Mouse (Mus musculus) 3T3-L1 (cell line): ENCODE data around the gene Scyl2.
"Not testable (repeated sequence)": the region's sequence is repeated elsewhere in the genome, so short reads cannot be mapped to it uniquely, and the experiment has no call there.

Experiments used
- DNase-seq: peaks from one replicate; pipeline ENCODE4 v3.0.0-alpha.2; 2015; ENCODE audit warnings: low read depth, low spot score

Gene Scyl2

DNA sequence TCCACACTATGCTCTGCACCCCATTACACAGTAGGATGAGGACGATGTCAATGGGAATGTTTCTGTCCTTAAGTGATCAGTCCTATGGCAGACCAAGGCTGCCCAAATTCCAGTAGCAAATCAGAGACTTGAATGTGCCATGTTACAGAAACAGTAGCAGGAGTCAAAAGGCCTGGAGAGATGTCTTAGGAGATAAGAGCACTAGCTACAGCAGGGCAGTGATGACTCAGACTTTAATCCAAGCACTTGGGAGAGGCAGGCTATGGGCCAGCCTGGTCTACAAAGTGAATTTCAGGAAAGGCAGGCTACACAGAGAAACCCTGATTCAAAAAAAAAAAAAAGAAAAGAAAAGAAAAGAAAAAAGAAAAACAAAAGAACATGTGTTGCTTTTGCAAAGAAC, 6.6 kb downstream of the Scyl2 start:
- peak; percentile 29 for DNase-seq

DNA sequence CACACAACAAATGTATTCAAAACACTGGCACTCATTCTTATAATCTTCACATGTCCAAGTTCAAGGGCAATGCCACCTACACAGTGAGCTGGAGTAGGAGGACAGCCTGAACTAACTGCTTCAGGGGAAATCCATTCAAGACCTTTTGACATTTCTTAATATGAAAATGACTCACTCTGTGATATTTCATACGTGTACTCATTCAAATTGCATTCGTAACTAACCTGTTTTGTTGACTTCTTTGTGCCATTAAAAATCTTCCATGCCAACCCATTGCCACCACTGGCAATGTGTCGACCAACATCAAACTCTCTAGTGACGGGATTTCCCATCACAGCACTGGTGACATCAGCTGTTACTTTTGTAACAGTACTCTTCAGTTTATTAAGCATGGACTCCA, 8.0 kb downstream of the Scyl2 start:
- DNase-seq, result peak; percentile 27

DNA sequence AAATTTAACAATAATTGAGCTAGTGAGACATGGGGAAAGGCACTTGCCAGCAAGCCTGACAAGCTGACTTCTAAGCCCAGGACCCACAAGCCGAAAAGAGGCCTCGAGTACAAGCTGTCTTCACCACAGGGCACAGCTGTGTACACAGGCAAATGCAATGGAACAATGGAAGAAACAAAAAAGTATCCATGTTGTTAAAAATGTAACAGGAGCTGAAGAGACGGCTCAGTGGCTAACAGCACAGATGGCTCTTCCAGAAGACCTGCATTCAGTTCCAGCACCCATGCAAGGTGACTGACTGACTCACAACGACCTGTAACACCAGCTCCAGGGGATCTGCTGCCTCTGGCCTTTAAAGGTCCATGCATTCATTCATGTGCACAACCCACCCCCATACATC, 9.5 kb downstream of the Scyl2 start:
- DNase-seq, result no peak

DNA sequence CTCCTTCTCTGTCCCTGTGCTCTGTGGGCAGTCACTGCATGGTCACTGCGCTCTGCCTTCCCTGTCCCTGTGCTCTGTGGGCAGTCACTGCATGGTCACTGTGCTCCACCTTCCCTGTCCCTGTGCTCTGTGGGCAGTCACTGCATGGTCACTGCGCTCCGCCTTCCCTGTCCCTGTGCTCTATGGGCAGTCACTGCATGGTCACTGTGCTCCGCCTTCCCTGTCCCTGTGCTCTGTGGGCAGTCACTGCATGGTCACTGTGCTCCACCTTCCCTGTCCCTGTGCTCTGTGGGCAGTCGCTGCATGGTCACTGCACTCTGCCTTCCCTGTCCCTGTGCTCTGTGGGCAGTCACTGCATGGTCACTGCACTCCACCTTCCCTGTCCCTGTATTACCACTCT, 15.7 kb downstream of the Scyl2 start:
- DNase-seq, result not testable (repeated sequence)

DNA sequence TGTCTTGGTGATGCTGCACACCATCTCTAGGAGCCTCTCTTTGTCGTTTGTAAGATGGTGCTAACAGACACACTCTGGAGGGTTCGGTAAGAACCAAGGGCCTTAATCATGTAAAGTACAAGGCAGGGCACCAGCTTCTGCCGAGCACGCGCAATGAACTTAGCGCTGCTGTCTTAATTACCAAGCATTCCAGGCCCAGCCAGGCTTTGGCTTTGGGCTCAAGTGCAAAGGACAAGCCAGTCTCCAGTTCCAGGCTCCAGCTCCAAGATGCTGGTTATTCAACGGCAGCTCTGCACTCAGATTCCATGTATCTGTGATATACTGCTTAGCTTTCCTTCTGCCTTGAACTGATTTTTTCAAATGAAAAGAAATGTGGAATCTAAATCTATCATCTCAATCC, 18.5 kb downstream of the Scyl2 start:
- no peak for DNase-seq

DNA sequence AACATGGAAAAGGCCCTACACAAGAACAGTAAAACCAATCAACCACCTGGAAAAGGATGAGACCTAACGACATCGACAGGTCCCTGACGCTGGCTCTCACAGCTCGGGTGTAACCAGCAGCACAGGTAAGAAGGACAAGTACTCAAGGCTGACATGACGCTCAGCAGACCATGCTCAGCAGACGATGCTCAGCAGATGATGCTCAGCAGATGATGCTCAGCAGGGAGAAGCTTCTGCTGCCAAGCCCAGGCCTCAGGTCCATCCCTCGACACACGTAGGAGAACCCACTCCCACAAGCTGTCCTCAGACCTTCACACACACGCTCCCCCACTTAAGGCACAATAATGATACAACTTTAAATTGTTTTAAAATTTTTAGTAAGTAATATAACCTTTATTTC, 20.4 kb downstream of the Scyl2 start:
- DNase-seq, result no peak

DNA sequence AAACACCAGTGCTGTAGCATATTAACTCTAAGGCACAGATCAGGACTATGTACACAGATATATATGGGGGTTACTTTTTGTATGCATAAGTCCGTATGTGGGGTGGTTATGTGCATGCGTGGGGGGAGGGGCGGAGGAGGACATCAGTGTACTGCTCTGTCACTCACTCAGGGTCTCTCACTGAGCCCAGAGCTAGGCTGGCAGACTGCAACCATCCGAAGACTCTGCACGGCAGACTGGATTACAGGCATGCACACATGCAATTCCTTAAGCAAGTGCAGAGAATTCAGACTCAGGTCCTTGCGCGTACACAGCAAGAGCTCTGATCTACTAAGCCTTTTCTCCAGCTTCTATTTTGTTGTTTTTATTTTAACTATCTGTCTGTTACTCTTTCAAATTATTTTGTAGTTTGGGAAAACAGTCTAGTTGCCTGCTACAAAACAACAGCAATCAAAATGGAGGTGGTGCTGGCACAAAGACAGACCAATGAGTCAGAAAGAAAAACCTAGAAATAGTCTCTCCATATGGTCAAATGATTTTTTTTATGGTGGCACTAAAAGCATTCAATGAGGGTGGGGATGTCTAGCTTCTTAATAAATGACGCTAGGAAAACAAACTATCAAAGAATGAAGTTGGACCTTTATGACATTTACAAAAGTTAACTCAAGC, 21.0 kb downstream of the Scyl2 start:
- DNase-seq, result no peak

DNA sequence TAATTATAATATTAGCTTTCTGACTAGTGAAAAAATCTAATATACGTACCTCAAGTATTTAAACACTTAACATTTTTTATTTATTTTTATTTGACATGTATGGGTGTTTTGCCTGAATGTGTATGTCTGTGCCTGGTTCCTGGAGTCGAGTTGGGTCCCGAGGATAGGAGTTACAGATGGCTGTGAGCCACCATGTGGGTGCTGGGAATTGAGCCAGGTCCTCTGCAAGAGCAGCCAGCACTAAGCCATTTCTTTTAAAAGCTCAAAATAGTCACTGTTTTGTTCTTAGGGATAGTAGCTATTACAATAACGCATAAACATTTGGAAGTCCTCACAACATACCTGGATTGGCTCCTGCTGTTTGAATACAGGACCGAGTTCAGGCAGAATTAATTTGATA, 29.7 kb downstream of the Scyl2 start:
- no peak for DNase-seq

DNA sequence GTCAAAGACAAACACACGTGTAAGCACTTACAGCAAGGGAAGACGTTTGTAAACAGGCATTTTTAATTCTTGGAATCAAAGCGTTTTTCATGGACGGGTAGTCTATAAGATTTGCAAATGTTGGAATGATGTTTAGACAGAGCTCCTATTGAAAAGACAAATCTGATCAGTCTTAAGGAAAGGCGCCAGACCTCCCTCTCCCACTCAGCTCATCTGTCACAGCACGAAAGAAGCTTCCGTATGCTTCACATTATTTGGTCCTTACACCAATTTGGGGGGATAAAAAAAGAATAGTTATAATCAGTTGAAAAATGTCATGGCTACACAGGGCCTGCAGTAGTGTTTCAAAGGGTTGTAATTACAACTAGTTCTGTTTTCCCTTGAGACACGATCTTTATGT, 33.2 kb downstream of the Scyl2 start:
- DNase-seq, result no peak

DNA sequence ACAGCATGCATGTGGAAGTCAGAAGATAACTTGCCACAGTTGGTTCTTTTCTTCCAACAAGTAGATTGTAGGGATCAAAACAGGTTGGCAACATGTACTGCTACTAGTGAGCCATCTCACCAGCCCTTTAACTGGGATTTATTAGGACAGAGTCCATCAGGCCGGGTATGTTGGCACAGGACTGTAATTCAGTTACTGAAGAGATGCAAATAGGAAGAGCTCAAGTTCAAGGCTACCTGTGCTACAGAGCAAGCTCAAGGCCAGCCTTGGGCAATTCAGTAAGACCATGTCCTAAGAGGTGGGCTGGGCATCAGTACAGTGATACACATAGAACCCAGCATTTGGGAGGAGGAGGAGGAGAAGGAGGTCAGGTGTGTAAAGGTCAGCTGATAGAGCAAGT, 34.4 kb downstream of the Scyl2 start:
- no peak for DNase-seq

DNA sequence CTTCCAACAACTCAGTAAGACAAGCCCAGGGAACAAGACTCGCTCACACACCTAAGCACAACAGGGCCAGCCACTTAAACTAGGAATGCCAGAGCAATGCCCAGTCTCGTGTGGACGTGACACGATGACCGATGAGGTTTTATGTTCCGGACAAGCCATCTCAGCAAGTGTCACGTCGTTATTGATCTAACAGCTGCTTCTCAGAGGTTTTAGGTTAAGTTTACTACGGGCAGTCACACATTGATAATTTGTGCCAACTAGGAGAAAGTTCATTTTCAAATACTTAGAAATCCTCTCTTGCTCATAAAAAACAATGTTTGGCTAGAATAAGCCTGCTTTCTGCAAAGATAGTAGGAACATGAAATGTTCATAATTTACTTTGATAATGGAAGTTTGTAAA, 39.2 kb downstream of the Scyl2 start:
- no peak for DNase-seq

DNA sequence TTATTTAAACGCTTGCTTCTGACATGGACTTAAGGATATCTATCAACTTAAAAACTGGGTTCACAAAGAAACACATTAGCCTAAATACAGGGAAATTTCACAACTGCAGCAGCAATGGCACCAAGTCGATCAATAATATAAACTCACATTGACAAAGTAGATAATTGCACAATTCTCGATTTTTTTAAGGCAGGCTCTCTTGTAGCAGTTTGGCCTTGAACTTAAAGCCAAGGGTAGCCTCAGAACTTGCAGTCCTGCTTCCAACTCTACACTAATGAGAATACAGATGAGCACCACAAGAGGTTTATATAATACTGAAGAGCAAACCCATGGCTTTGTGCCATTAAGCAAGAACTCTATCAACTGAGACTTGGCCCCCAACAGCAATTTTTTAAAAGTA, 49.1 kb downstream of the Scyl2 start:
- DNase-seq, result no peak

DNA sequence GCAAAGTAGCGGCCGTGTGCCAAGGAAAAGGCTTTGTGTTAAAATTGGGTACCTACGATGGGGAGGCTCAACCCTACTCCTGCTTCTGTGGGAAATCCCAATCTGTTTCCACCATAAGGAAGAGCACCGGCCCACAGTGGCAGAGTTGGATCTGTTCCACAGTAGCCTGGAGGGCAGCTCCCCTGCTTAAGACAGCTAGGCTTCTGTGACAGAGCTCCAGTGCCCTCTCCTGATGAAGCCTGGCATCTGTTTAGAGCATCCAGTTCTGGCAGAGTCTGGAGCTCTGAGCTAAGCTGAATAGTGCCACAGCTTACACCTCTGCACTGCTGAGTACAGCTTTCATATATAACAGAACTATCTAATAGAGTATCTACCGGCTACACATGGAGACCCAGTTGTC, 51.1 kb downstream of the Scyl2 start:
- peak; percentile 52 for DNase-seq

DNA sequence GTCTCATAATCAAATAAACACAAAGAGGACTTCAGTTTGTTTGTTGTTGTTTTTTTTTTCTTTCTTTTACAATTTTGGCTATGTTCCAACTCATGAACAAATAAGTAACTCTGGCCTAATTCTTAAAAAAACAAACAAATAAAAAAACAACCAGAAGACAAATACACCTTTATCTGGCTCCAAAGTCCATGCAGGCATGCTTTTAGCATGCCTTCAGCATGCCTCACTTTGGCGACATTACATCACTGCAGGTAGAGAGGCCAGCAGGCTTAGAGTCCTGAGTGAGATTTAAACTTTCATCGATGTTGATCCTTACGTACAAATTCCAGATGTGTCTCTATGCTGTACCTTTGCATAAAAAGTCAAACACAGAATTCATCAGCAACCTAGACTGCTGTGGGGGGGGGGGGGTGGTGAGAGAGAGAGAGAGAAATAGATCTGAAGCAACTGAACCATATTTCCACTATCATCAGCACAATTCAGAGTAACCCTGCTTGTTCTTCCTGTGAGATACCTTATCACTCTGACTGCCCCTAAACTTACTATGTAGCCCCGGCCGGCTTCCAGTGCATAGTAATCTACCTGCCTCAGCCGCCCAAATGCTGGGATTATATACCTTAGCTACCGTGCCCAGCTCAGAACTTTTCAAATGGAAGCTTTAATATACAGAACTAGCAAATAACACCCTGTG, 52.2 kb downstream of the Scyl2 start:
- DNase-seq, result no peak

DNA sequence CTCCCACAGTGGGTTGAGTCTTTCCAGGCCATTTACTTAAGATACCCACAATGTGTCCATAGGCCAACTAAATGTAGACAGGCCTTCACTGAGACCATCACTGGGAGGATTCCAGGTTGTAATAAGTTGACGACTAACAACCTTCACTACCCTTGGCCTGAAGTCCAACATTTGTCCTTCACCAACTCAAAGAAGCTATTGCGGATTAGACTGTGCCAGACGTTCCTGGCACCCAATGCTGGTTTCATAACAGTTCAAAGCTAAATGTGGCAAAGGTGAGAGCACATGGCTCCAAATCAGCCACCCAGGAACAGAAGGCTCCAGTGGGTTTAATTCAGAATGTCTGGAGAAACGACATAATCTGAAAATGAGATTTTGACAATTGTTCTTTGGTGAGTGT, 53.0 kb downstream of the Scyl2 start:
- DNase-seq, result no peak

DNA sequence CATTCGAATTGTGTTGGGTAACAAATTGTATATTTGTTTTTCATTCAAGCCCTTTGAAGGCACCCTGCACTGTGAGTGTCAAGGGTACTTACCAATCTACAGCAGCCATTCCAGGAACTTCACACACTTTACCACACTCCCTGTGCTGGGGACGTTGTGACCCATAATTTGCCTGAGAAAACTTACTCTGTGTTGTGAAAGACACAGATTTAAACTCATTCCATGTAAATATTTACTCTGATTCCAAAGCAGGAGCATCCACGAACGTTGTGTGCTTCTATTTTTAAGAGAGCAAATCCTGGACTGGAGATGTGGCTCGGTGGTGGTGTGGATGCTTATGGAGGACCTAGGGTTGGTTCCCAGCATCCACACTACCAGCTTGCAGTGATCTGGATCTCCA, 54.3 kb downstream of the Scyl2 start:
- no peak for DNase-seq

DNA sequence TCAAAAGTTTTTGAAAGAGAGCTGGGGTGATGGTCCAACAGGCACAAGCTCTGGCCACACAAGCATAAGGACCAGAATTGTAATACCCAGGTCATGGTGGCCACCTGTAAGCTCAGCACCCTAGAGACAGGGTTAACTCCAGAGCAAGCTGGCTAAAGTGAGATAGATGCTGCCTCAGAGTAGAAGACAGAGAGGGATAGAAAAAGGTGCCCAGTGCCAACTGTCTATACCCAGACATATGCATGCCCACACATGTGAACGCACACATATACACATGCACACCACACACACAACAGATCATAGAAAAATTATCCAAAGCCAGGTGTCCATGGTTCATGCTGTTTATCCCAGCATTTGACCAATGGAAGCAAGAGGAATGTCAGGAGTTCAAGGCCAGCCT, 55.5 kb downstream of the Scyl2 start:
- DNase-seq, result no peak

DNA sequence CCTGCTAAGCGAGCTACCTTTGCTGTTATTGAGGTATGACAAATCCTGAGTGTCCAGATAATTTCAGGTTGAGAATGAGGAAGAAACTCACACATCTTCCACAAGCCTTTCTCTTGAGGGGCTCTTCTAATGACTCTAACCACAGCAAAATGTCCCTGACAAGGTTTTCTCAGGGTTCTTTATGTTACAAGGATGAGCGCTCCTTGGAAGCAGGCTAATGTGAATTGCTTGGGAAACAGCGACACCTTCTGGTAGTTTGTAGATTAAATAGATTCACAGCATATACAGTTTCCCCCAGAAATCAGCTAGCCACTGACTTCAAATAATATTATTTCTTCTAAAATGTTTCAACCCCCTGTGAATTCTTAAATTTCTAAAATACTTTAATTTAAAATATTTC, 56.0 kb downstream of the Scyl2 start:
- DNase-seq, result peak; percentile 88

DNA sequence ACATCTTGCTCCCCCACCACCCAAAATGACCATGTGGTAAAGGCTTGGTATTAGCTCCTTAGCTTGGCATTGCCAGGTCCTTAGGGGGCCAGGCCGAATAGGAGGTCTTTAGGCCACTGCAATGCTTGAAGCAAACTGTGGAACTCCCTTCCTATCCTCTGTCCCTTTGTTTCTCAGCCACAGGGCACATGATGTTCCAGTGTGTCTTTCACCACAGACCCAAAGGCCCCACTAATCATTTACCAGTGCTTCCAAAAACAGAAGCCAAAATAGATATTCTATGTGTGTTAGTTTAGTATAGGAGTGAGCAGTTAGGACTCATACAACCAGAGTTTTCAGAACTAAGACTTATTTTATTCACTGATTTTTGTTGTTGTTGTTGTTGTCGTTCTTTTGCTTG, 59.4 kb downstream of the Scyl2 start:
- no peak for DNase-seq

DNA sequence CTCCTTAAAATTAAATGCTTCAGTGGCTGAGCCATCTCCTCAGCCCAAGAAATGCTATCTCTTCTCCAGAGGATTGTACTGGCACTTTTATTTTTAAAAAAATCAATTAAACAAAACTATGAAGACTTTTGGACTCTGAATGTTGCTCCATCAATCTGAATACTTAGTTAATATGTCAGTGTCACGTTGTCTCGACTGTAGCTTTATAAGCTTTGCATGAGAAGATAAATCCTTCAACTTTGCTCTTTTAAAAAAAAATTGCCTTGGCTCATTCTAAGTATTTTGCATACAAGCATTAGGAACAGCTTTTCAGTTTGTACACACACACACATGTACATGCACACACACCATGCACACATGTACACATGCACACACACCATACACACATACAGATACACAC, 61.9 kb downstream of the Scyl2 start:
- no peak for DNase-seq

DNA sequence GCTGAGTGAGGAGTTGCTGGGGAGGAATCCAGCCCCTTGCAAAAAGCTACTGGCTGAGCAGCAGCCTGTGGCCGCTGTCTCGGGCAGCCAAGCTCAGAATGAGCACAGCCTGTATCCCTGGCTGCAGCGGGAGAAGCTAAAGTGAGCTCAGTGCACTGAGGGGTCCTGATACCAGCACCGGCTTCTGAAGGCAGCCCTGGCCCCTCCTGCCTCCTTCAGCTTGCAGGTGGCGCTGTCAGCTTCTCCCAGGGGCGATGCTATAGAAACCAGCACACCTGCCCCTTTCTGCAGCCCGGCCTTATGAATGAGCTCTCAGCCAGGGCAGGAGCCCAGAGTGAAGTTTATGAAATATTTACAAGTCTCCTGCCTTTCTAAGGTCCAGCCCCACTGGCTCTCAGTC, 65.0 kb downstream of the Scyl2 start, which contains the start of gene Slc17a8:
Gene Slc17a8, minus strand, starts transcription at position 125 of the 400 bp plus-strand sequence.
- DNase-seq, result no peak

DNA sequence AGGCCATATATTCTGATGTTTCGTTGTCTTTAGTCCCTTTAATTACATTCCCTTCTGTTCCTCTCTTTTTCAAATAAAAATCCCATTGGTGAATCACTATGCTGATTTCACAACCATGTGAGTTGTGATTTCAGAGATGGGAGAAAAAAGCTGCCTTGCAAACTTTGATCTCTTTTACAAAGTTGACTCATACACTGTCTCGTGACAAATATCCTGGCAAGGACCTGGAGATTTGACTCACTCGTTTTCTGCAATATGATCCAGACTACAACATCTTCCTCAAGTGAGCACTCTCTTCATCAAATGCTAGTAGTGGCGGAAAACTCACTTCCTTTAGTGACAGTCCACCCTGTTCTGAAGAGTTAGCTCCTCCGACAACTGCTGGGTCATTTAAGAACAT, 86.8 kb downstream of the Scyl2 start:
- peak; percentile 95 for DNase-seq

DNA sequence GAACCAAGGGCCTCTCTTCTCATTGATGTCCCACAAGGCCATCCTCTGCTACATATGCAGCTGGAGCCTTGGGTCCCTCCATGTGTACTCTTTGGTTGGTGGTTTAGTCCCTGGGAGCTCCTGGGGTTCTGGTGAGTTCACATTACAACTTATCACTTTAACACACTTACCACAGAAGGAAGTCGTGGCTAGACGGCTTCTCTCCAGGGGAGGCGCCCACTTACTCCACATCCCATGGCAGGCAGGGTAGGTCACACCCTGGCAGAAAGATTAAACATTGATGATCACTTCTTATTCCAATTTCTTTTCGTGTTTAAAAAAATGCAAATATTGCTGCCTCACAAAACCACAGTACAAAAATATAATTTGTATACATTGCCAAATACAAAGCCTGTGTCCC, 88.8 kb downstream of the Scyl2 start:
- no peak for DNase-seq

DNA sequence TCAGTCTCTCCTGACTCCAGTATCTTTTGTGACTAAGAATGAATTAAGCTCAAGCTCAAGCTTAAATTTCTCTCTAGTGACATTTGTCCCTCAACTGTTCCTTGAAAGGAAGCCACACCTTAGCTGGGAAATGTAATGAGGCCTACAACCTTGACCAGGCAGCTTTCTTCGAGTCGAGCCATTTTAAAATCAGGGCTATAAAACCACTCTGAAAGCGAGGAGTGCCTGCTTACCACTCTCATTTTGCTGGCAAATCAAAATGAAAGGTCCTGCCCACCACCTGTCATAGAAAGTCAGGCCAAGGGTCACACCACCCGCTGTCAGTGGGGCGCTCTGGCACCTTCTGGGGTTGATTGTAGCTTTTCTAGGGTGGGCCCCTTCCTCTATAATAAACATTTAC, 90.2 kb downstream of the Scyl2 start:
- no peak for DNase-seq
